Mouse (Mus musculus) intestine, postnatal 0 days (tissue): Measurements from ENCODE around the gene Cenpm. TPM values are rescaled to one million over a fixed set of nuclear protein-coding genes. Genes with fewer than 3 reads are reported as not detected.

Source experiments
- ATAC-seq: fragments of 200-750 bp; cut with Nextera tagmentation; 2 replicates; pipeline ENCODE4 v1.8.0; 2017; ENCODE audit warnings: mild to moderate bottlenecking, moderate TSS enrichment, moderate library complexity
- H3K27ac ChIP-seq: fragments of 300-500 bp; sonication (generic); 2 replicates; pipeline ENCODE4 v1.5.1; 2014; ENCODE audit warnings: mild to moderate bottlenecking, low read depth, low read length, moderate library complexity
- H3K27me3 ChIP-seq: fragments of 300-500 bp; sonication (generic); replicated peaks from 2 replicates; pipeline ENCODE4 v1.6.1; 2014; ENCODE audit warnings: low read length, mixed read lengths; ENCODE audit not compliant: control insufficient read depth, insufficient read depth
- H3K36me3 ChIP-seq: fragments of 300-500 bp; sonication (generic); 2 replicates; pipeline ENCODE4 v1.6.1; 2014; ENCODE audit warnings: mild to moderate bottlenecking, moderate library complexity; ENCODE audit not compliant: control insufficient read depth, insufficient read depth
- H3K4me1 ChIP-seq: fragments of 300-500 bp; sonication (generic); replicated peaks from 2 replicates; pipeline ENCODE4 v1.6.1; 2014; ENCODE audit warnings: antibody characterized with exemption, low read length, mixed read lengths; ENCODE audit not compliant: control insufficient read depth, insufficient read depth
- H3K4me2 ChIP-seq: fragments of 300-500 bp; sonication (generic); replicated peaks from 2 replicates; pipeline ENCODE4 v1.6.1; 2014; ENCODE audit warnings: low read depth, mild to moderate bottlenecking, moderate library complexity
- H3K4me3 ChIP-seq: fragments of 300-500 bp; sonication (generic); 2 replicates; pipeline ENCODE4 v1.5.1; 2014; ENCODE audit warnings: low read depth, low read length
- H3K9ac ChIP-seq: fragments of 300-500 bp; sonication (generic); 2 replicates; pipeline ENCODE4 v1.6.1; 2014; ENCODE audit warnings: mild to moderate bottlenecking, low read depth, low read length
- H3K9me3 ChIP-seq: fragments of 300-500 bp; sonication (generic); 2 replicates; pipeline ENCODE4 v1.6.1; 2016; ENCODE audit warnings: mixed run types; ENCODE audit not compliant: control insufficient read depth
- CTCF ChIP-seq: sonication (generic); IDR thresholded peaks from 2 replicates; pipeline ENCODE4 v1.5.1; 2016; ENCODE audit warnings: low read depth, mild to moderate bottlenecking, control low read depth, antibody characterized with exemption, moderate library complexity
- WGBS: fragments of 180-500 bp; shearing (Covaris S2); extraction: QIAGEN DNeasy Blood & Tissue Kit; methylation state at CpG from one replicate; pipeline ENCODE4 v1.1.7; 2014; 5-methylcytosine and 5-hydroxymethylcytosine counted together
- polyA plus RNA-seq: library from polyadenylated mRNA; unstranded; fragments of >200 nt; fragmentation: Nextera tagmentation; extraction: Ambion mirVana; gene quantifications from 2 replicates; pipeline ENCODE4 v1.2.1, GENCODE M21; 2015

Gene Cenpm
- 14.8 and 16.5 TPM in 2 replicates for polyA plus RNA-seq

- Histone ChIP-seq H3K27ac (no peak within 1 kb of the TSS), H3K9ac (peak within 1 kb of the TSS; percentile 43; the same call in 1 of the 2 replicates), H3K4me2 (peak within 1 kb of the TSS; percentile 90), H3K27me3 (no peaks in the 10 kb centered on the region), H3K4me3 (peak within 1 kb of the TSS; percentile 63), H3K36me3 (no peaks in the 10 kb centered on the region), H3K9me3 (no peaks in the 10 kb centered on the region), H3K4me1 (0 out of 2 replicates have a peak, but pooled peaks cover 2% of the 10 kb centered on the region)
- TF ChIP-seq CTCF = no peak
- ATAC-seq = peak; percentile 93
- under 1% methylated on average over 65 of the region's 65 CpGs for WGBS
Observed at GRCm38 (mm10) chr15:82244115-82244804, at the start of gene Cenpm. TSS of gene Cenpm (minus strand) at chr15:82244748.

- 48% methylated on average over 8 of the region's 8 CpGs for WGBS
- H3K27me3 ChIP-seq = 0 out of 2 replicates have a peak, but pooled peaks cover 9% of the 10 kb centered on the region
- H3K36me3 ChIP-seq = no peaks in the 10 kb centered on the region
- H3K9me3 ChIP-seq = no peaks in the 10 kb centered on the region
- no peaks in the 10 kb centered on the region for H3K4me1 ChIP-seq
- H3K4me2 ChIP-seq = no peak overlapping the region
- ATAC-seq = no peak
- peak; percentile 72 for TF ChIP-seq CTCF
- no peak overlapping the region for H3K9ac ChIP-seq
- H3K27ac ChIP-seq = no peak overlapping the region
- no peak overlapping the region for H3K4me3 ChIP-seq
Observed at GRCm38 (mm10) chr15:82294059-82294458, 49.5 kb upstream of the Cenpm start.

GRCm38 (mm10) chr15:82293271-82293711, 48.7 kb upstream of the Cenpm start:
- no peak for TF ChIP-seq CTCF
- Histone ChIP-seq H3K27me3 (0 out of 2 replicates have a peak, but pooled peaks cover 5% of the 10 kb centered on the region), H3K9ac (no peak overlapping the region), H3K4me2 (0 out of 2 replicates have a peak overlapping the region, but pooled peaks have one; percentile 13), H3K27ac (no peak overlapping the region), H3K9me3 (no peaks in the 10 kb centered on the region), H3K4me3 (no peak overlapping the region), H3K4me1 (no peaks in the 10 kb centered on the region), H3K36me3 (no peaks in the 10 kb centered on the region)
- WGBS = 15% methylated on average over 7 of the region's 7 CpGs
- ATAC-seq = no peak

- Histone ChIP-seq H3K36me3 (no peaks in the 10 kb centered on the region), H3K4me1 (no peaks in the 10 kb centered on the region), H3K27ac (no peak overlapping the region), H3K27me3 (0 out of 2 replicates have a peak, but pooled peaks cover 5% of the 10 kb centered on the region), H3K9me3 (no peaks in the 10 kb centered on the region), H3K4me2 (no peak overlapping the region), H3K4me3 (no peak overlapping the region), H3K9ac (no peak overlapping the region)
- no peak for TF ChIP-seq CTCF
- ATAC-seq = no peak
- 18% methylated on average over 5 of the region's 5 CpGs for WGBS
Observed at GRCm38 (mm10) chr15:82292851-82293250, 48.3 kb upstream of the Cenpm start.

- no peaks in the 10 kb centered on the region for H3K4me1 ChIP-seq
- H3K4me2 ChIP-seq = no peak overlapping the region
- no peaks in the 10 kb centered on the region for H3K9me3 ChIP-seq
- WGBS = 77% methylated on average over 7 of the region's 7 CpGs
- no peak overlapping the region for H3K4me3 ChIP-seq
- no peaks in the 10 kb centered on the region for H3K36me3 ChIP-seq
- TF ChIP-seq CTCF = no peak
- no peak overlapping the region for H3K27ac ChIP-seq
- no peak overlapping the region for H3K9ac ChIP-seq
- ATAC-seq = no peak
- H3K27me3 ChIP-seq = 0 out of 2 replicates have a peak, but pooled peaks cover 5% of the 10 kb centered on the region
Observed at GRCm38 (mm10) chr15:82290252-82290651, 45.7 kb upstream of the Cenpm start.

GRCm38 (mm10) chr15:82286157-82286556, 41.6 kb upstream of the Cenpm start:
- WGBS = 57% methylated on average over 12 of the region's 12 CpGs
- H3K4me3 ChIP-seq = no peak overlapping the region
- TF ChIP-seq CTCF = no peak
- no peaks in the 10 kb centered on the region for H3K9me3 ChIP-seq
- H3K4me1 ChIP-seq = no peaks in the 10 kb centered on the region
- no peak for ATAC-seq
- no peaks in the 10 kb centered on the region for H3K36me3 ChIP-seq
- no peak overlapping the region for H3K9ac ChIP-seq
- no peak overlapping the region for H3K27ac ChIP-seq
- H3K27me3 ChIP-seq = no peaks in the 10 kb centered on the region
- no peak overlapping the region for H3K4me2 ChIP-seq
